Mouse (Mus musculus): ENCODE data around the gene Ppp1r14c. TPM values are rescaled to one million over a fixed set of nuclear protein-coding genes. Genes with fewer than 3 reads are reported as not detected.
A peak's percentile ranks its signal among the peaks of the same experiment; 100 is the strongest.

The Ppp1r14c gene
- polyA plus RNA-seq, 1 experiment from 2014 or later, result 2.7 TPM

DNA sequence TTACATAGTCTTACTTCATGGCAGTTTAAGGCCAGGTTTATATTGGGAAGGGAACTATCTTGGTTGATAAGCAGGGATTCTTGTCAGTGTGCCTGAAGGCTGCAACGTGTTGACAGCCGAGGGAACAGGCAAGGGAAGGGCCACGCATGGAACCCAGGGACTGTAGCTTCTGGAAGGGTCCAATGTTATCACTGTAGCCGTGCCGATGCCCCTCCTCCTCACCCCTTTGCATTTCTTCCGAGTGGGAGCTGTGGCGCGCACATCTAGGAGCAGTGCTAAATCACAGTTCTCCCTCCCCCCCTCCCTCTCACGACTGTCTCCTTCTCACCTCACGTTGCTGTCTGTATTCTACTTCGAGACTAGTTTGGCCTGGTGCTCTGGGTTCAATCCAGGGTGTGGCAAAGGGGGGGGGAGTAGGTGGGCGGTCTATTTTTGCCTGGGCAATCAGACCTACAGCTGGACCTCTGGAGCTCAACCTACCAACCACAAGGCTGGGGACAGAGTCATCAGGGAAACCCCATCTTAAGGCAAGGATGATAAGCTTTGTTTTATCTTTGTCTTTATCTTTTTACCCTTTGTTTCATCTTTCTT lies 29.6 kb downstream of the Ppp1r14c start:
- WGBS, result 77% methylated on average over 12 of the region's 12 CpGs
- no peak overlapping the region for H3K9ac ChIP-seq (replicated peaks; ENCODE audit: low read depth, low read length)
- ATAC-seq (ENCODE audit: insufficient number of reproducible peaks, insufficient read depth, low FRiP score, low read depth), result peak; percentile 58; the same call in 1 of the 2 replicates
- H3K4me3 ChIP-seq (ENCODE audit: low read depth, low read length), result no peak overlapping the region
- H3K9me3 ChIP-seq (ENCODE audit: control insufficient read depth, low read depth, low read length), result no peaks in the 10 kb centered on the region
- H3K36me3 ChIP-seq (ENCODE audit: control insufficient read depth, insufficient read depth, low read length), result no peaks in the 10 kb centered on the region
- no peaks in the 10 kb centered on the region for H3K4me1 ChIP-seq (ENCODE audit: control insufficient read depth, insufficient read depth, low read length)
- no peak overlapping the region for H3K27ac ChIP-seq (ENCODE audit: low read length)
- H3K27me3 ChIP-seq (ENCODE audit: control insufficient read depth, insufficient read depth, low read length), result no peaks in the 10 kb centered on the region
- H3K4me2 ChIP-seq (replicated peaks; ENCODE audit: low read depth, low read length), result no peak overlapping the region

DNA sequence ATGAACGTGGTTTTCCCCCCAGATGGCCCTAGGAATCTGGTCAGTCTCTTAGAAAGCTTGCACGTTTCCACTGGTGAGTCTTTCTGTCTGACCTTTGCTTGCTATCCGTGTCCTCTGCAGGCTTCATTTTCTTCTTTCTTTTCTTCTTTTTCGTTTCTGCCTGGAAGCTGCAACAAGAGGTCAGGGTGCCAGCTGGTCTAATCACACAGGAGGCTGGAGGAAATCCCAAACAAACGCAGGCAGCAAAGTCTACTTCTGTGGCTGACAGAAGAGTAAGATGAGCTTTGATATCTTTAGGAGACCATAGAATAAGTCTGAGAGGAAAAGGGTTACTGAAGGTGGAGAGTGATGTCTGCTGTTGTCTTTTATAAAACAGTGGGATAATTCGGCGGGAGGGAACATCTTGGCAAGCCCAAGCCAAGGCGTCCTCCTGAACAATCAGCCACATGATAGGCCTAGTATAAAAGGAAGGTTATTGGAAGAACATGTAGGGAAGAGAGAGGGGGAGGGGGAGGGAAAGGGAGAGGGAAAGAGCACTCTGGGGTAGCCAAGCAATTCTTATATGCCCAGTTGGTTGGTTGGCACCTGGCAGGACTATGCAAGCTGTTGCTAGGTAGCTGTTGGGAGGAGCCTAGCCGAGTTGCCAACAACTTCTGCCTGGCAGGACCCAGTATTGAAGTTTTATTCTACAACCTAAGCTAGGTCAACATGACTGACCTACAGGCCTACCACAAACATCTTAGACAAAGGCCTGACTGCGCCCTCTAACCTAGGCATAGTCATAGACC lies 30.3 kb downstream of the Ppp1r14c start:
- no peaks in the 10 kb centered on the region for H3K36me3 ChIP-seq (ENCODE audit: control insufficient read depth, insufficient read depth, low read length)
- no peak overlapping the region for H3K4me2 ChIP-seq (replicated peaks; ENCODE audit: low read depth, low read length)
- H3K27me3 ChIP-seq (ENCODE audit: control insufficient read depth, insufficient read depth, low read length), result no peaks in the 10 kb centered on the region
- no peaks in the 10 kb centered on the region for H3K9me3 ChIP-seq (ENCODE audit: control insufficient read depth, low read depth, low read length)
- no peak overlapping the region for H3K9ac ChIP-seq (replicated peaks; ENCODE audit: low read depth, low read length)
- no peak for ATAC-seq (ENCODE audit: insufficient number of reproducible peaks, insufficient read depth, low FRiP score, low read depth)
- H3K27ac ChIP-seq (ENCODE audit: low read length), result no peak overlapping the region
- H3K4me1 ChIP-seq (ENCODE audit: control insufficient read depth, insufficient read depth, low read length), result no peaks in the 10 kb centered on the region
- WGBS, result 69% methylated on average over 10 of the region's 10 CpGs
- H3K4me3 ChIP-seq (ENCODE audit: low read depth, low read length), result no peak overlapping the region

DNA sequence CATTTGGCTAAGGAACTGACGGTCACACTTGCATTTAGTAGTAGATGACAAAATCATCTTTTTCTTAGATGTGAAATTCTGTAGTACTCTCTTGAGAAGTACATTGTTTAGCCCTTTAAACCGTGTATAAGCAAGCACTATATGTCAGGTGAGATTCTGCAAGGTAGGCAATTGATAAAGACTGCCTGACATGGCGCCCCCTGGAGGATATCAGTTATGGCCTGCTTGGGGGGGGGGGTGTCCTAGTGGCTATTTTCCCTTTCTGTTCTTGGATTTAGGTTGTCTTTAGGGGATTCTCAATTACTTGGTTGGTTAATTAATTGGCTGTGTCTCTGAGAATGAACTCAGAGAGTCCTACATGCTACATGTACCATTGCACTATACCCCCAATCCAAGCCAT lies 31.5 kb downstream of the Ppp1r14c start:
- ATAC-seq (ENCODE audit: insufficient number of reproducible peaks, insufficient read depth, low FRiP score, low read depth), result no peak
- Histone ChIP-seq H3K36me3 (ENCODE audit: control insufficient read depth, insufficient read depth, low read length) (no peaks in the 10 kb centered on the region), H3K4me2 (replicated peaks; ENCODE audit: low read depth, low read length) (no peak overlapping the region), H3K9me3 (ENCODE audit: control insufficient read depth, low read depth, low read length) (no peaks in the 10 kb centered on the region), H3K27ac (ENCODE audit: low read length) (no peak overlapping the region), H3K9ac (replicated peaks; ENCODE audit: low read depth, low read length) (no peak overlapping the region), H3K27me3 (ENCODE audit: control insufficient read depth, insufficient read depth, low read length) (no peaks in the 10 kb centered on the region), H3K4me1 (ENCODE audit: control insufficient read depth, insufficient read depth, low read length) (no peaks in the 10 kb centered on the region), H3K4me3 (ENCODE audit: low read depth, low read length) (no peak overlapping the region)
- 73% methylated on average over 3 of the region's 3 CpGs for WGBS

DNA sequence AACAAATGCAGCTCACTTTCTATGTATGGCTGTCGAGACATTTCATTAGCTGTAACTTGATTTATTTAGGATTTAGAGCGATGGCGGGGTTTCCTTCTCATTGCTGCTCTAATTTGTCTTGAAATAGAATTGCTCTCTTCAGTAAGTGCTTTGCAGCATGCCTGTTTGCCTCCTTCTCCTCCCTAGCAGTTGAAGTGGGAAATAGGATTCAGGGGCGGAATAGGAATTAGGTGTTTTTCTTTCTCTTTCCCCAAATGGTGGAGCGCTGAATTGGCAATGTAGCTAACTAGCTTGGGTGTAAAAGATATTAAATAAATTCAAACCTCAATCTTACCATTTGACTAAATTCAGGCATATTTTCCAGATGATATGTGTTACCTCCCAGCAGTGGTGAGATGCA lies 32.2 kb downstream of the Ppp1r14c start:
- H3K27me3 ChIP-seq (ENCODE audit: control insufficient read depth, insufficient read depth, low read length), result no peaks in the 10 kb centered on the region
- no peaks in the 10 kb centered on the region for H3K9me3 ChIP-seq (ENCODE audit: control insufficient read depth, low read depth, low read length)
- 70% methylated on average over 5 of the region's 5 CpGs for WGBS
- H3K27ac ChIP-seq (ENCODE audit: low read length), result no peak overlapping the region
- H3K4me2 ChIP-seq (replicated peaks; ENCODE audit: low read depth, low read length), result no peak overlapping the region
- no peak overlapping the region for H3K4me3 ChIP-seq (ENCODE audit: low read depth, low read length)
- no peak overlapping the region for H3K9ac ChIP-seq (replicated peaks; ENCODE audit: low read depth, low read length)
- no peaks in the 10 kb centered on the region for H3K4me1 ChIP-seq (ENCODE audit: control insufficient read depth, insufficient read depth, low read length)
- H3K36me3 ChIP-seq (ENCODE audit: control insufficient read depth, insufficient read depth, low read length), result no peaks in the 10 kb centered on the region
- no peak for ATAC-seq (ENCODE audit: insufficient number of reproducible peaks, insufficient read depth, low FRiP score, low read depth)

DNA sequence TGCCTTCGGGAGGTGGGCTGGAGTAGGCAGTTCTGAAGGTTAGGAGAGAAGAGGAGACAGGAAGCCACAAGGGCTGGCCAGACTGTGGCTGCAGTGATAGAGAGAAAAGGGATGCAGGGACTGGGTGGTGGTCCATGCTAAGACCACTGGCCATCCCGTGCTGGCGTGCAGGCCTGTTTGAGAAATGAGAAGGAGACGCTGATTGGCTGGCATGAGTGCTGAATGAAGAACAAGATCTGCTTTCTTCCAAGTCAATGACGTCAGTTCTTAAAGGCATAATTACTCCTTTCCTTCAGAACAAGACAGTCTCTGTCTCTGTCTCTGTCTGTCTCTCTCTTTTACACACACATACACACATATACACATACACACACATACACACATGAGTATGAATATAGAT lies 36.4 kb downstream of the Ppp1r14c start:
- Histone ChIP-seq H3K4me1 (ENCODE audit: control insufficient read depth, insufficient read depth, low read length) (no peaks in the 10 kb centered on the region), H3K9ac (replicated peaks; ENCODE audit: low read depth, low read length) (no peak overlapping the region), H3K4me2 (replicated peaks; ENCODE audit: low read depth, low read length) (no peak overlapping the region), H3K27me3 (ENCODE audit: control insufficient read depth, insufficient read depth, low read length) (no peaks in the 10 kb centered on the region), H3K4me3 (ENCODE audit: low read depth, low read length) (no peak overlapping the region), H3K36me3 (ENCODE audit: control insufficient read depth, insufficient read depth, low read length) (no peaks in the 10 kb centered on the region), H3K27ac (ENCODE audit: low read length) (no peak overlapping the region), H3K9me3 (ENCODE audit: control insufficient read depth, low read depth, low read length) (no peaks in the 10 kb centered on the region)
- ATAC-seq (ENCODE audit: insufficient number of reproducible peaks, insufficient read depth, low FRiP score, low read depth), result no peak
- 78% methylated on average over 5 of the region's 5 CpGs for WGBS

DNA sequence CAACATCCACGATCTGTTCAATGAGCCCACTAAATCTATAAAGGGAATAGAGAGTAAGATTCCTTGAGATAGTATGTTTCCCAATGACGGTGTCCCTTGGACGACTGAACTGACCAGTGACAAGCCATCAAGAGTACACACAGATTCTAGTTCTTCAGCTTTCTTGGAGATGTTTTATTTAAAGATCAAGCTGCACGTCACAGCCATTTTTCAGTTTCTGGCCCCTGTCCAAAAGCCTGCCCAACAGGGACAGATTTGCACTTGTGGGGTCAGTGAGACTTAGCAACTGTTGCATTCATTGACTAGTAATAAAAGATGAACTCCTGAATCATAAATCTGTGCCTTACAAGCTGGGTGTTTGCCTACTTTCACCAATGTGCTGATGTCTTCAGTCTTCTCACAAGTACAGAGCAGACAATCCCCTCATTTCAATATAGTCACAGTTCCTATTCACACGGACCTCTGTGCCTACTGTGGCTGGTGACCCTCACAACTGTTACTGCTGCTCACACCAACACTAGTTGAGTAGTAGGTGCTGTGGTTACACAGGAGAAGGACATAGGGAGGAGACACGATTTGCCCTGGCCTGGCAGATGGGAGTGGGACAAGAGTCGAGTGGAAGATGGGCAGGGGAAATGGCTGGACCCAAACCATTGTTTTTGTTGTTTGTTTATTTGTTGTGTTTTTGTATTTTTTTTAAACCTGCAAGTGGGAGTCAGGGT lies 37.7 kb downstream of the Ppp1r14c start:
- no peaks in the 10 kb centered on the region for H3K36me3 ChIP-seq (ENCODE audit: control insufficient read depth, insufficient read depth, low read length)
- 64% methylated on average over 7 of the region's 7 CpGs for WGBS
- no peak overlapping the region for H3K9ac ChIP-seq (replicated peaks; ENCODE audit: low read depth, low read length)
- no peak overlapping the region for H3K4me2 ChIP-seq (replicated peaks; ENCODE audit: low read depth, low read length)
- H3K27ac ChIP-seq (ENCODE audit: low read length), result no peak overlapping the region
- ATAC-seq (ENCODE audit: insufficient number of reproducible peaks, insufficient read depth, low FRiP score, low read depth), result no peak
- H3K4me1 ChIP-seq (ENCODE audit: control insufficient read depth, insufficient read depth, low read length), result no peaks in the 10 kb centered on the region
- no peaks in the 10 kb centered on the region for H3K27me3 ChIP-seq (ENCODE audit: control insufficient read depth, insufficient read depth, low read length)
- no peaks in the 10 kb centered on the region for H3K9me3 ChIP-seq (ENCODE audit: control insufficient read depth, low read depth, low read length)
- H3K4me3 ChIP-seq (ENCODE audit: low read depth, low read length), result no peak overlapping the region

DNA sequence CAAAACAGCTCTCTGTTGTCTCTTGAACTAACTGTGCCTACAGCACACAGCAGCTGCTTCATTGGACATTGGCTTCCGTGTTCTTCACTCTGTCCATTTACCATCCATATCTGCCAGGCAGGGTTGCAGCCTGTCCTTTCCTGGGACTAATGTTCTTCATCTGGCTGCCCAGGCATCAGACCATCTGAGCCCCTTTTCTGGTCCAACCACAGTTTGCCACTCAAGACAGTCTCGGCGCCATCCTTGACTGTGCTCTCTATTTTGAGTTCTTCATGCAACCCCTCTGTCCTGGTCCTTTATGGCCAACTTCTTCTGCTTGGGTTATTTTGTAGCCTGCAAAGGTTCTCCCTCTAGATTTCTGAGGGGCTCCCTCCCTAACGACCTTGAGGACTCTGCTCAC lies 38.5 kb downstream of the Ppp1r14c start:
- Histone ChIP-seq H3K4me3 (ENCODE audit: low read depth, low read length) (no peak overlapping the region), H3K4me2 (replicated peaks; ENCODE audit: low read depth, low read length) (no peak overlapping the region), H3K4me1 (ENCODE audit: control insufficient read depth, insufficient read depth, low read length) (no peaks in the 10 kb centered on the region), H3K36me3 (ENCODE audit: control insufficient read depth, insufficient read depth, low read length) (no peaks in the 10 kb centered on the region), H3K27ac (ENCODE audit: low read length) (no peak overlapping the region), H3K9ac (replicated peaks; ENCODE audit: low read depth, low read length) (no peak overlapping the region), H3K9me3 (ENCODE audit: control insufficient read depth, low read depth, low read length) (no peaks in the 10 kb centered on the region), H3K27me3 (ENCODE audit: control insufficient read depth, insufficient read depth, low read length) (no peaks in the 10 kb centered on the region)
- no peak for ATAC-seq (ENCODE audit: insufficient number of reproducible peaks, insufficient read depth, low FRiP score, low read depth)
- 88% methylated on average over 4 of the region's 4 CpGs for WGBS

DNA sequence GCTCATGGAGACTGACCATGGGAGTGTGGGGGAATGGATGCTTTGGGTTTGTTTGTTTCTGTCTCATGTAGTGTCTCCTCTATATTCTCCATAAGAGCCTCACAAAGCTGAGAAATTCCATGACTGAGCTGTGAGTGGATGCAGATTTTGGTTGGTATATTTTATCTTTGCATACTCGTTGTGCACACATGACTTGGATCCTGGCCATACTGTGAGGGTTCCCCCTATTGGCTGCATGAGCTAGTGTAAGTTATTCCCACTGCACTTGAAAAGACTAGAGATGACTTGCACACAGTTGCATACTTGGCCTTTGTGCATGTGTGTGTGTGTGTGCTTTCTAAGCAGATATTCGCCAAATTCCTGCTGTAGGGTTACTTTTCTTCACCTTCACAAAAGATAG lies 40.4 kb downstream of the Ppp1r14c start:
- Histone ChIP-seq H3K36me3 (ENCODE audit: control insufficient read depth, insufficient read depth, low read length) (no peaks in the 10 kb centered on the region), H3K27ac (ENCODE audit: low read length) (no peak overlapping the region), H3K4me1 (ENCODE audit: control insufficient read depth, insufficient read depth, low read length) (no peaks in the 10 kb centered on the region), H3K9ac (replicated peaks; ENCODE audit: low read depth, low read length) (no peak overlapping the region), H3K4me2 (replicated peaks; ENCODE audit: low read depth, low read length) (no peak overlapping the region), H3K4me3 (ENCODE audit: low read depth, low read length) (no peak overlapping the region), H3K27me3 (ENCODE audit: control insufficient read depth, insufficient read depth, low read length) (no peaks in the 10 kb centered on the region), H3K9me3 (ENCODE audit: control insufficient read depth, low read depth, low read length) (no peaks in the 10 kb centered on the region)
- 64% methylated on average over 2 of the region's 2 CpGs for WGBS
- ATAC-seq (ENCODE audit: insufficient number of reproducible peaks, insufficient read depth, low FRiP score, low read depth), result no peak

All from stomach, embryonic 14.5 days (tissue).